Mouse (Mus musculus): ENCODE results near the gene Vmp1.

GRCm38 (mm10) chr11:86585598-86585984, 98.0 kb downstream of the Vmp1 start:
- peak; percentile 38; the same call in 1 of the 2 replicates for TF ChIP-seq POLR2A (IDR thresholded peaks at IDR 0.05; ENCODE audit: borderline replicate concordance, extremely low read depth, low read depth, low read length)
- TF ChIP-seq CTCF (IDR thresholded peaks at IDR 0.05; ENCODE audit: insufficient read depth, low read length): no peak

All from lung, adult 2 months (tissue).